17 mouse cellular contexts compared by ENCODE assay signal in genomic region chr7:37758886-37759285, GRCm38 (mm10). TPM values are rescaled to one million over a fixed set of nuclear protein-coding genes. Genes with fewer than 3 reads are reported as not detected.
A peak's percentile ranks its signal among the peaks of the same experiment; 100 is the strongest.
DNase-seq lines count a peak whose midpoint lies in the region.
"Had no signal": no experiment of that assay in that cellular context is flagged by ENCODE, and none has a peak within 500 bp of the region (broad histone marks: within the 10 kb centered on the region; RNA-seq: fewer than 3 reads in every experiment).

No protein-coding gene starts in this region.

- DNase-seq in adrenal gland, adult 2 months, result peak; percentile 54
- no peak for DNase-seq in adrenal gland, postnatal 25 days
- DNase-seq in 3T3-L1 (ENCODE audit: low read depth, low spot score), result peak; percentile 1
- DNase-seq in adrenal gland, postnatal 10 days, result peak; percentile 47
- DNase-seq in adrenal gland, postnatal 36 days, result peak; percentile 49 to 53
- DNase-seq in kidney, adult 18-20 months, result no peak
- DNase-seq in retina, embryonic 14.5 days (ENCODE audit: low spot score), result no peak
- DNase-seq: B cell, adult 2 months; cerebellum, adult 11 months; cerebellum, adult 8-10 months; cerebellum, adult 9-11 months; cerebellum, postnatal 14 days; cerebellum, postnatal 36 days; forebrain, postnatal 0 days had no signal

RNA-seq across cellular contexts. Expression of gene Zfp536, which starts 14.6 kb away (rescaled TPM):
- total RNA-seq in adrenal gland, adult 2 months (2021), result 1 to 10 TPM; 5.2 to 8.4 TPM
- polyA plus RNA-seq in adrenal gland, adult 2 months (2012; rRNA removed), result 1.00 and 1.2 TPM in 2 replicates
- total RNA-seq in adrenal gland, postnatal 25 days (2021), result 6.7 and 9.9 TPM in 2 replicates
- total RNA-seq in adrenal gland, postnatal 10 days (2021), result 1 to 10 TPM; 3.3 to 6.4 TPM
- 1 to 10 TPM; 6.7 to 8.5 TPM for total RNA-seq in adrenal gland, postnatal 36 days (2021)
- total RNA-seq: CH12.LX; common myeloid progenitor, adult 5-6 weeks had no signal
- polyA plus RNA-seq: G1E had no signal

Comparison
In these comparisons a context has a peak if more than half of its experiments do, and no peak if none do; other contexts are left out.
1. DNase-seq: peak in adrenal gland, adult 2 months (single experiment), 3T3-L1 (single experiment), adrenal gland, postnatal 10 days (single experiment) and adrenal gland, postnatal 36 days (2 of 2); none in adrenal gland, postnatal 25 days (single experiment), kidney, adult 18-20 months (single experiment) and retina, embryonic 14.5 days (single experiment).